Mouse (Mus musculus) thymus, postnatal 36 days (tissue): ENCODE results near the gene Irak4.
A peak's percentile ranks its signal among the peaks of the same experiment; 100 is the strongest.

Experiments used
- DNase-seq, 2 experiments: peaks; one replicate each; pipeline ENCODE4 v3.0.0; 2022; ENCODE audit warnings: mixed read lengths in 2 of 2

Irak4 gene

GRCm38 (mm10) chr15:94543409-94544051, at the start of gene Irak4, which contains the start of gene Pus7l:
Gene Irak4 (plus strand): TSS chr15:94543643.
Gene Pus7l (minus strand): TSS chr15:94543547.
- peak; percentile 94 for DNase-seq

- no peak for DNase-seq
These were observed 49.0 kb upstream of the Irak4 start for GRCm38 (mm10) chr15:94494445-94494844.

DNA sequence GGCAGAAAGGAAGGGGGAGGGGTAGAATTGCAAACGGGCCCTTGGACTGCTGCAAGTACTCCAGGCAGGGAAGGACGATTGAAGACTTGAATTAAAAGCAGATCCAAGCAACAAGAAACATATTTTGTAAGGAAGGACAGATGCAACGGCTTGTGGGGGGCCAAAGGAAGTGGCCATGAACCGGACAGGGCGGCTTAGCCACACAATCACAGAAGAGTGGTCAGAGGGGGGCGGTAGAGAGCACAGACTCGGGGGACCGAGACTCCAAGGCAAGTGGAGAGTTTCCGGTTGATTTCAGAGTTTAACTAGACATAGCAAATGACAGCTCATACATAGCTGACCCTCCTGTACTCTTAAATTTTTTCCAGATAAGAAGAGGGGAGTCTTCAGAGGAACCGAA, 47.5 kb upstream of the Irak4 start:
- DNase-seq = no peak

DNA sequence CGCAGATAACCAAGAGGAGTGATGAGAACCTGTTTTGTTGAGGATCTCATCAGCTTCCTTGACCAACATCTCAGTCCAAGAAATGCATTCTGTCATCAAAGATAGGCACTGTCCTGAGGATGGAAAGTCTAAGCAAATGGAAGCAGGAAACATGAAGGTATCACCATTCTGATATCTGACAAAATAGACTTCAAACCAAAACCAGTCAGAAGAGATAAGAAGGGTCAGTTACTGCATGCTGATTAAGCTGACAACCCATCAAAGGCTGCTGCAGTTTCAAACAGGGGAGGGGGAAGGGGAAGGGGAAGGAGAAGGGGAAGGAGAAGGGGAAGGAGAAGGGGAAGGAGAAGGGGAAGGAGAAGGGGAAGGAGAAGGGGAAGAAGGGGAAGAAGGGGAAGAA, 44.2 kb upstream of the Irak4 start:
- no peak for DNase-seq

DNA sequence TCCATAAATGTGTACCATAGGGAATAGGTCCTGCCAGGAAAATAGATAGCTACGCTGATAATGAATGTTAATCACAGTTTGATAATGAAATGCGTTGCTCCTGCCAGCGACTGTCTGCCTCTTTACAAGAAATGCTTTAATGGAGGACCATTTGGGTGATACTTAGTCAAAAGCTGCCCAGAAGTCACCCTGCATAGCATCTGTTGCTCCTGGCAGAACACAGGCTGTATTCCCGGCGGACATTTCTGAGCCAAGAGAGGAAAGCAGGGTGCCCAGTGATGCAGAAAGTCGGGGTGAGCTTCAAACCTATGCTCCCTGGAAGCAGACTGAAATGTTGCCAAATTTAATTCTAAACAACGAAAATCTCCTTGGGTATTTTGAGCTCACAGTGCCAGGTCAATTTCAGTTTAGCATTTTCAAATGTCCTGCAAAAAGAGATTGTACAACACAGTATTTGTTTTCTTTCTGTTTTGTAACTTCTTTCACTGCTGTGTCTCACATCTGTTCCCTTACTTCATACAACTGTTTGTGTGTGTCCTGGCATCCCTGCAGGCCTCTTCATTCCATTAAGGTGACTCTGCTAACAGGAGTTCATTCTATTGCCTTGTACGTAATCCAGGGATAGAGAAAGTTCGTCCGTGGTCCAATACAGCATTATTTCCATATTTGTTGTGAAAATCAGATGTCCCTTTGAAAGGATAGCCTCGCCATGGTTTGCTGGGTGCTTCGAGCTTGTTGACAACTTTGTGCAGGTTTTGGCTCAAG, 39.8 kb upstream of the Irak4 start:
- no peak for DNase-seq

DNA sequence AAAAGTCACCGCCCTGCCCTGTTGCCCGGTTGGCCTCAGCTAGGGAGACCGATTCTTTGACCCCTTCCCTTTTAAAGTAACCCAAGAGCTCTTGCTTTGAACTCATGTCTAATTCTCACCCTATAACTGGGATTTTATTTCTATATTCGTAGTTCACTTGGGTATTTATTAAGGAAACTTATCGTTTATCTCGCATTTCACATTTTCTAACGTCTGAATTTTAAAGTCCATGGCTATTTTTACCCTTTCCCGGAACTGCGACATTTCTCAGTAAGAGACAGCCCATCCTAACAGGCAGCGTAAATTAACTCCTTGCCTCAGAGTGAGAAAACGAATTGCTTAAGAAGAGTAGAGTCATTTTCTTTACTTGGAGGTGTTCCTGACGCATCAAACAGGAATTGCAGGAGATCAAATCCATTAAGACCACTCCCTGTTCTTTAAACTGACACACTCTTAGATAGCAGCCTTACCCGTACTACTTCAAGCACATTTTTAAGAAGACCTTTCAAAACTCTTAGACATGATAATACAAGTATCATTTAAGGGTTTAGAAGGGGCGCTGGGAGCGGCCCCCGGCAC, 25.4 kb upstream of the Irak4 start:
- no peak for DNase-seq

DNA sequence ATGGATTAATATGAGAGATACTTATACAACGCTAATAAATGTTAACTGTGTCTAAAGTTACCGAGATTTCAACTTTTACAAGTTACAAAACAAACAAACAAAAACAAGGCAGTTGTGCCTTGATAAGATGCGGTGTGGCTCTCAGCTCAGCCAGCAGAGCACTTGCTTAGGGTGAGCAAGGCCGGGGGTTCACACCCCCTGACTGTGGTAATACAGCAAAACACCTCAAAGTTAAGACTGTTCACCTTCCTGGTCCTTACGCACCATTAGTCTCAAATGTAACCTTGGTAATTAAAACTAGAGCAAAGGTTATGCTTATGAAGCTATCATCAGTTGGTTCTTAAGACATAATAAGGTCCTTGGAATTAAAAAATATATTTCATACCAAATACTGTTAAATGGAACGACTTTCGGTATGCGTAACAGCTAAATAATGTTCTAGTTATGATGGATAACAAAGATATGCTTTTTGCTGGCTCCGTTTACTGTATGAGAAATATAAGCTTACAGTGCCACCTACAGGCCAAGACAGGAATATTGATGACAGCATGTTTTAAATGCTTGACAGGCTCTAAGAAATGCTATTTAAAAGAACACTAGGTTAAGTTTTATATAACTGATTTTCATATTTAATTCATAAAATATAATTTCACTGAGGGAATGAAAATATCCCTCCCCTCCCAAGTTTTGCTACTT, 23.1 kb upstream of the Irak4 start:
- DNase-seq = no peak

- no peak for DNase-seq
These were observed 22.5 kb upstream of the Irak4 start for GRCm38 (mm10) chr15:94520959-94521358.

DNA sequence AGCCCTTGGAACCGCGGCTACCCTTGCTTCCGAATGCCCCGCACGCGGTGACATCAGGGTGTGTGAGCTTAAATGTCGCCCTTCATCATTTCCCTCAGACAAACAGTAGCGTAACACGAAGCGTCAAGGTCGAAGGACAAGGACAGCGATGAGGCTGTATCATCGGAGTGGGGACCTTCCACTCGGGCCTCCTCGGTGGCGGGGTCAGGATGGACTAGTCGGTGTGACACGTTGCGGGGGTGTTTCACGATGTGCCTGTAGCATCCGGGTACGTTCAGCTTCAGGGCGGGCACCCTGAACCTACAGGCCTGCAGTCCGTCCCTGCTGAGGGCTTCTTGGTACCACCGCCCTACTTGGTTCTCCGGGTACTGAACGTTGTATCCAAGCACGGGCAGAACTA, 20.2 kb upstream of the Irak4 start:
- no peak for DNase-seq

DNA sequence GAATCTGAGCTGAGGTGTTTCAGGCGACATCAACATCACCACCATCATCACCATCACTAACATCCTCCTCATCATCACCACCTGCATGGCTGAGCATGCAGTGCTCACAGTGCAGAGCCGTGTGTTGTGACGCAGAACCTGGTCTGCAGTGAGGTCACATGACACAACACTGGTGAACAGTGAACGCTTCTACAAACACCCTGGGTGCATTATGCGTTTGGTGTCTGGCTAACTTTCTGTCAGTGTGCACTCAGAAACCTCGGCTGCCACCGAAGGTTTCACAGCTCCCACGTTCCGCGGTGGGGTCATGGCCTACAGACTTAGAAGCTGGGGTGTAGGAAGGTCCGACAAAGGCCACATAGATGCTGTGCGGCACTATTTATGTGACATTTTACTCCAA, 18.5 kb upstream of the Irak4 start:
- DNase-seq = no peak

GRCm38 (mm10) chr15:94530519-94530918, 12.9 kb upstream of the Irak4 start:
- DNase-seq = no peak

GRCm38 (mm10) chr15:94532306-94532705, 11.1 kb upstream of the Irak4 start:
- DNase-seq = no peak

DNA sequence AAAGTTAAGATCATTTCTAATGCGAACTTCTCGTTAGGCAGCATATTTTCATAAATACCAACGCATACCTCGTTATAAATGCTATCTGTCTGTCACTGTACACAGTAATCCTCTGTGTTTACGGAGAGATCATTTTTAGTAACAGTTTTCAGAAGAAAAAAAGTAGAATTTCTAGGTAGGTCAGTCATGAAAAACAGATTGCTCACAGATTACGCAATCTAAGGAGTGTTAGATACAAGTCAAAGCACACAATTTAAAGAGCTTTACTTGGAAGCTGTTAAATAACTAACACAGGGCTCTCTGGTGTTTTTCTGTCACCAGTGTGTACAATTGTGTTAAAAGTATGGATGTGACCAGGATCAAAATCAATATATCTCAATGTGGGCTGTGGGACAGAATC, 10.5 kb upstream of the Irak4 start:
- no peak for DNase-seq

GRCm38 (mm10) chr15:94535521-94535920, 7.9 kb upstream of the Irak4 start:
- no peak for DNase-seq

- no peak for DNase-seq
These were observed 4.1 kb upstream of the Irak4 start for GRCm38 (mm10) chr15:94539296-94539695.

DNA sequence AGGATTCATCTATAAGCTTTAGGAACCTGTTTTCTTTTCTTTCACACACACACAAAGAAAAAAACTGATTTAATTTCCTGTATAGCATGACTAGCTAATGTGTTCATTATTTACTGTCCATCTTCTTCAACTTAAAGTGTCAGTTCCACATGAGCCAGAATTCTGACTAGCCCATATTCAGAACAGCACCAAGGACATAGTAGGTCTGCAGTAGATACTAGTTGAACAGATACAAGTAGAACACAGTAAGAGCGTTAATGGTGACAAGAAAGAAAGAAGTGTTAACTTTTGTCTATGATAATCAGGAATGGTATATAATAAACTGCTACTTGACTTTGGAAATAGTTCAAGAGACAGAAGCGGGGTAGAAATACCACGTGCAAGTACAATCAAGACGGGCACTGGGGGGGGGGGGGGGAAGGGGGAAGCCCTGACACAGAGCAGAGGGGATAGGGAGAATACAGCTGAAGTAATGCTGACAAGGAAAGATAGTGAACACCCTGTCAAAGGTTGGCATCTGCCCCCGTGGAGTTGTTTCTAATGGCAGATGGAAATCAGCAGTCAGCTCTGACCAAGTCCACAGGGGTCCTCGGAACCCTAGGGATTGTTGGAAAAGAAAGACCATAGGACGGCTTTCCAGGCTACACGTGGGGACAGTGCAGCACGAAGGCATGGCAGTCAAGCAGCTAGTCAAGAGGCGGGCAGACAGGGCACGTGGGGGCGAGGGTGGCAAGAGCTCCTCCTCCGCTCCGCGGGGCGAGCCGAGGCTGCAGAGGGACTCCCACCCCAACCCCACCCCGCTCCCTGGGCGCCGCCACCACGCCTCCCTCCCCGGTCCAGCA, 655 bp upstream of the Irak4 start:
- DNase-seq = no peak

GRCm38 (mm10) chr15:94544052-94544636, 701 bp downstream of the Irak4 start:
- DNase-seq = no peak

GRCm38 (mm10) chr15:94544844-94545243, 1.4 kb downstream of the Irak4 start:
- DNase-seq = no peak

DNA sequence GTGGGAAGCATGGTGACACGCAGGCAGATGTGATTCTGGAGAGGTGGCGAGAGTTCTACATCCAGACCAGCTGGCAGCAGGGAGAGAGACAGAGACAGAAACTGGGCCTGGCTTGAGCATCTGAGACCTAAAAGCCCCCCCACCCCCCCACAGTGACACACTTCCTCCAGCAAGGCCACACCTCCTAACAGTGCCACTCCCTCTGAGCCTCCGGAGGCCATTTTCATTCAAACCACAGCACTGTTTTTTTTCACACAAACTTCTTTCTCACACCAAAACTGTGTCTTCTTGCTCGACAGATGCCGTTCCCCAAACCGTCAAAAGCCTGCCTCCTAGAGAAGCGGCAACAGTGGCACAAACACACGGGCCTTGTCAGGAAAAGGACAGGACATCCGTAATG, 10.1 kb downstream of the Irak4 start:
- DNase-seq = no peak

DNA sequence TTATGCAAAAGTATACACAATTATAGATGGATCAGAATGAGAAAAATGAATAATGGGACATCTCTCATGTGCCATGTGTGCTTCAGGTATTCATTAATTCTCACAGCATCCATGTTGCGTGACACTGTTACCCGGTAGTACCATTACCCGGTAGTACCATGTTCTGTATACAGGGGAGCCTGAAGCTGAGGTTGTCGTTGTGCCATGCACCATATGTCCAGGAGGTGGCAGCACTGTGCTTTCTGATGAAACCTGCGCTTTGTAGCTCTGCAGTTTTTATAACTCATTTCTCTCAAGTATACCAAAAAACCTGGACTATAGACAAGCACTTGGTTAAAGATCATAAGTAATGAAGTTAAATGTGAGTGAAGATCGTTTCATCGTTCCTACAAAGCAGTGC, 14.0 kb downstream of the Irak4 start:
- peak; percentile 71 to 82 for DNase-seq

DNA sequence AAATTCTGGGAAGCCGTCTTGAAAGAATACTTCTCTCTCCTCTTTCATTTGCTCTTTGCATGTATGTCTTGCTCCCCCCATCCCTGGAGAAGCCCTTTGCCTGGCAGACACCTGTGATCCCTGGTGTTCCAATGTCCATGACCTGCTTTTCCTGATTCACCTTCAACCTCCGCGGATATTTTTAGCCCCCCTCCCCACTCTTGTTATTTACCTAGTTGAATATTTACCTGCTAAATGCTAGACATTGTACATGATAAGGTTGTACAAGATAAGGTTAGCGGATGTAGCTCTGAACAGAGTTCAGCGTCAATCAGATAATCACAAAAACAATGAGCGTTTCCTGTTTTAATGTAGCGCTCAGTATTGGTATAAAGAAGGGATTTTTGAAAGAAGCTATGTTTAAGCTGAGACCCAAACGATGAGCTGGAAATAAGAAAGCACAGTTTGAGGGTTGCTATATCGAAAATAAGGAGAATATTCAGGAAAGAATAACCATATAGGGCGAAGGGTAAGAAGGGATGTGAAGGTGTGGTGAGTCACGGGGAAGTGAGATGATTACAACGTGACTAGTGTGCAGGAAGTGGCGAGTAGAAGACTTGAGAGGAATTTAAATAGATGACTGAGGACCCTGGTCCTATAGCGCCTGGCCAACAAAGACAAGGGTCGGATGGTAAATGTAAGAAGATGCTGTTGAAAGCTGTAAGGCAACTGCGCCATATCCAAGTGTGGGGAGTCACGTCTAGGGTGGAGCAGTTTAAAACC, 15.6 kb downstream of the Irak4 start:
- no peak for DNase-seq
